Mouse (Mus musculus) adrenal gland, adult 10 weeks (tissue): ENCODE data around the gene Prdx3. TPM values are rescaled to one million over a fixed set of nuclear protein-coding genes. Genes with fewer than 3 reads are reported as not detected.

Source experiments
- polyA plus RNA-seq: library from polyadenylated mRNA; stranded (reverse); fragments of 350-450 nt; fragmentation: Illumina TruSeq; extraction: RNeasy Lipid Tissue Mini Kit (QIAGEN cat#74804); gene quantifications from one replicate; pipeline ENCODE4 v1.2.3, GENCODE M21; 2014; ENCODE audit warnings: low read depth, low replicate concordance

Gene Prdx3
- polyA plus RNA-seq, result 1,417 TPM

GRCm38 (mm10) chr19:60874064-60874694 lies at the start of gene Prdx3:
TSS of gene Prdx3 (minus strand) at chr19:60874556.

DNA sequence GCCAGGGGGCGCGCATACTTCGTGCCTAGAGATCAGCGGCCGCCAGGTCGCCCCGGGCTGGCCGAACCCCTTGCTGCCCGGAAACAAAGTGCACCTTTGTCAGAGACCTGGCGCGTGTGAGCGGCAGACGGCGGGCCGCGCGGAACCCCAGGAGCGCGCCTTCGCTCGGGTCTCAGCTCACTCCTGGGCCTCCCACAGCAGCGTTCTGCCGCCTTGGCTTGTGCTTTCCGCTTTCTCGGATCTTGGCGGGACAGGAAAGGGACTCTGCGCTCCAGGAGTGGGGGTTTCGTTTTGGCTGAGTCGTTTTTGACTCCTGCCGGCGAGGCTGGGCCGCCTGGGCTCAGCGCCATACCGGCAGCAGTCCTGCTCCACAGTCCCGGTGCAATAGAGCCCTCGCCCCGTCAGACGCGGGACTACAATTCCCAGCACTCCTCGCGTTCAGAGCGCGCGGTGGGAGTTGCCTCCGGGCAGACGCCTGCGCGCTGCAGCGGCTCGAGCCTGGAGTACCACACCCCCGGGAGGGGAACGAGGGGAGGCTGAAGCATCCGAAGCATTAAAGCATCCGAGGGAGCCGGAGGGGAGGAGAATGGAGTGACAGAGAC lies 15.5 kb upstream of the Prdx3 start, which contains the start of gene Grk5:
TSS of gene Grk5 (plus strand) at position 36 of the 602 bp plus-strand sequence.

DNA sequence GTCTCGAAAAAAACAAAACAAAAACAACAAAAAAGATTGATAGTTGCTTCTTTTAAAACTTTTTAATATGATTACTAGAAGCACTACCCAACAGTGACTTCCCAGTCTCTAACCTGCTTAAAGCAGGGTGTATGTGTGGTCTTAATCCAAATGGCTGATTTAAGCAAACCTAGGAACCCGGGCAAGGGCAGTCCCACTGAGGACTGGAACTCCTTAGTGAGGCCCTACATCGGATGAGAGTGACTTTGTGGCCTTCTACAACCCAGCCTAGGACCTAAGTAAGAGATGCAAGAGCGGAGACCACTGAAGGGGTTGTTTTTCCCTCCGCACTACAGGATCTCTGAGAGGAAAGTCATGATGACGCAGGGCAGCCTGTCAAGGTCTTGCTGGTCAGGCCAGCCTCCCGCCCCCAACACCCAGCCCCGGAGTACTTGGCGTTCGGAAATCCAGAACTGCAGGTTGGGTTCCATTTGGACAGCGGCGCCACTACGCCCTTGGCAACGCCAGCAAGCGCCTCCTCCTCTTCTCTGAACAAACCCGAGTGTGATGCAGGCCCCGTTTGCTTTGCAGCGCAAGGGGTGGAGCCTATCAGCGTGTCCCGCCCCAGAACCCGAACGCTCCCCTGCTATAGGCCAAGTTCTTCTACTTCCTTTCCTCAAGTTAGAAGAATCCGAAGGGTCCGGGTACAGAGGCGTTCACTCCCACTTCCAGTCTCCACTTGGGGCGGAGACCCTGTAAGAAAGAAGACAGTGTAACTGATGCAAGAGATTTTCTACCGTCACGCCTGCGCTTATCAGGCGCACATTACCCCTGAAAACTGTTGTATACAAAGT lies 13.3 kb downstream of the Prdx3 start, which contains the start of gene Sfxn4:
TSS of gene Sfxn4 (minus strand) at position 612 of the 833 bp plus-strand sequence.

Other genes with a start within 250 kb of the Prdx3 start
- gene Nanos1, start 118.6 kb downstream of the Prdx3 start, polyA plus RNA-seq, result 3.6 TPM
- gene Eif3a, start 83.9 kb downstream of the Prdx3 start, polyA plus RNA-seq, result 294 TPM
- gene Fam45a, start 63.0 kb downstream of the Prdx3 start, polyA plus RNA-seq, result 116 TPM
- 13.5 TPM for gene Sfxn4, start 13.1 kb downstream of the Prdx3 start, polyA plus RNA-seq
- 28.0 TPM for gene Grk5, start 15.2 kb upstream of the Prdx3 start, polyA plus RNA-seq